Mouse (Mus musculus): ENCODE results near the gene Tmem256.

Gene Tmem256

DNA sequence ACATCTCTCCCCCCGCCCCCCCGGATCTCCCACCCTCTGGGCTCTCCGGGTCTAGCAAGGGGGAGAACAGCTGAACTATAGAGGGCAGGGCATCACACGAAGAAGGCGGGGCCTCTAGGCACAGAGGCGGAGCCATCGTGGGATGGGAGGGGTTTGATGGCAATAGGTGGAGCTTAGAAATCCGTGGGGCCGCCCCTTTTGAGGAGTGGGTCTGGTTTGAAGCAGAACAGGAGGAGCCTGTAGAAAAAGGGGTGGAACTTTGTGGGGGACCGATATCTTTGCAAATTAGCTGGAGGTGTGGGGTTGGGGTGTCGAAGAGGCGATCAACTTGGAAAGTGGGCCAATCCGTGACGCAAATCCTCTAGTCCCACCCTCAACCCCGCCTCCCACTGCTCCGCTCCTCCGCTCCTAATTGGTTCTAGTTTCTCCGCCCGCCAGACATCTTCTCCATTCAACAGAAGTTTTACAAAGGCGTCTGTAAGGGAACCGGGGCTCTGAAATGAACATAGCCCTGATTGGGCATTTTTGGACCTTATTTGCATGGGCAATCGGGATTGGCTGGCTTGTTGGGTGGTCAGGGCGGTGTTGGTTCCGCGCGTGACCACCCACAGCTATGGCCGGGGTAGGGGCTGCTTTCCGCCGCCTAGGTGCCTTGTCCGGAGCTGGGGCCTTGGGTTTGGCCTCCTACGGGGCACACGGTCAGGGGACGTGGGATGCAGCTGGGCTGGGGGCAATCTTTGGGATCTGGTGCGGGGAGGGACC is at the start of gene Tmem256:
Gene Tmem256, plus strand, starts transcription at position 563 of the 762 bp plus-strand sequence.
- peak; percentile 99 for DNase-seq (ENCODE audit: low spot score)

DNA sequence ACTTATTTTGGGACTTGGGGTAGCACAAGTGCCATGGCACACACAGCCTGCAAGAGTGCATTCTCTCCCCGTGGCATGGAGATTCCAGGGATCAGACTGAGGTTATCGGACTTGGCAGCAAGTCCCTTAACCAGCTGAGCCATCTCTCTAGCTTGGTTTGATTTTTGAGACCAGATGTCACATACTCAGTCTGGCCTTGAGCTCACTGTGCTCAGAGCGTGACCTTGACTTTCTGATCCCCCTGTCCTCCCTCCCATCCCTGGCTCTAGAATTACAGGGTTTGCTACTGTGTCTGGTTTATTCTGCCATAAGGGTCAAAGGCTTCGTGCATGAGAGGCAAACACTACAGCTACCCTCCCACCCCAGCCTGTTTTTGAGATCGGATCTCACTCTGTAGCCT is 48.9 kb upstream of the Tmem256 start:
- DNase-seq (ENCODE audit: low spot score): no peak

DNA sequence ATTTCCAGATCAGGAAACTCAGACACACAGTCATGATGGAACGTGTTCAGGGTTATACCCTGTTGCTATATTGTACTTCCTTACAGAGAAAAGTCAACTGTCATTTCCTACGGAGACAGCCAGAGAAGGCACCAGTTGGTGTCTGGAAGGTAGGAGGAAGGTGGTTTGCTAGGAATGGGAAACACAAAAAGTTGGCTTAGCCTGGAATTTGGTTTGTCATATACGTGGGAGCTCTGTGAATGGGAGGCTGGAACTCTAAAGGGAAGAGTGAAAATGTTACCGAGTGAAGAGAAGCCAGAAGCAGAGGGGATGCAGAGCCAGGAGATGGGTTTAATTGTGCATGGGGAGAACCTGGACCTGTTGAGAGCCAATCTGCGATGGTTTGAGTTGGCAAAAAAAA is 46.9 kb upstream of the Tmem256 start:
- no peak for DNase-seq (ENCODE audit: low spot score)

DNA sequence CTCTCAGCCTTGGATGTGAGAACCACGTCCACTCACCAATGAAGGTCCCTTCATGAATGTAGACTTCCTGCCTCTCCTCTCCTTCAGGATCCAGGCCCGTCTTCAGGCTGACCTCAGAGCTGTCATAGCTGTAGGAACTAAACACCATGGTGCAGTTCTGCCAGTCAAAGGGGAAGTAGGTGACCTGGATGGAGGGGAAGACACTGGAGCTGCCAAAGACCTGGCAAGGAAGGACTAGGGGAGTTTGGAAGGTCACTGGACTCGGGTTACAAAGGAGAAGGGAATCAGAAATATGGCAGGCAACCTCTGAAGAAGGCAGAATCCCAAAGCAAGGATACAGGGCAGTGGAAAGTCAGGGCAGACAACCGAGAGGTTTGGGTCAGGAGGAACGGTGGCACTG is 44.9 kb upstream of the Tmem256 start:
- DNase-seq (ENCODE audit: low spot score): no peak

DNA sequence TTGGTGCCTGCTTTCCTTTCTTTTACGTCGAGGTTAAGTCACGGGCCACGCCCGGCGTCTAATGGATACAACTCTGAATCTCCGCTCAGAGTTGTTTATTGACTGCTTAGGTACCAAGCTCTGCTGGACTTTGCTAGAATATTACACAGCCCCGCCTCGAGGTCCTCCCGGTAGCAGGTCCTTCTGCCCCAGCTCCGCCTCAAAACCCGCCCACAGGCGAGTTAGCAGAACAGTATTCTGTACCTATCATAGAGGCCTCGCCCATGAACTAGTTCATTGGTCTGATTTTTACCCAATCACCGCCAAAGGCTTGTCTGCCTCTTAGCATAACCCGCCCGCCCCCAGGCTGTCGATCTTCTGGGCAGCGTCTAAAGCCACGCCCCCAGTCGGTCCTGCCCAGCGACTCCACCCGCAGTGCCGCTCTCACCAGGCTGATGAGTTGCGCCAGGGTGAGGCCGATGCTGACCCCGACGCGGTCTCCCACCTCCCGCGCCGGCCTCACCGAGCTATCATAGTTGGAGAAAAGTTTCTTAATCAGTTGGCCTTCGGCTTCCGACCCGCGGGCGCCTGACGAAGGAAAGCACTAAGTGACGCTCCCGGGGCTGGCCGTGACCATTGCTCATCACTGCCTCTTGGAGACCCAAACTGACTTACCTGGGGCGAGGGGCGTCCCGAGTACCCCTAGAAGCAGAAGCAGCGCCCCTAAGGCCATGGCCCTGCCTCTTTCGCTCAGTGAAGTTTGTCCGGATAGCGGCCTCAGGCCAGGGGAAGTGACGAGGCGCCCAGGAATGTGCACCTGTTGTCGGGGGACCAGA is 42.9 kb upstream of the Tmem256 start, which contains the start of gene Chrnb1:
Gene Chrnb1, minus strand, starts transcription at position 776 of the 815 bp plus-strand sequence.
- DNase-seq (ENCODE audit: low spot score): peak; percentile 93

DNA sequence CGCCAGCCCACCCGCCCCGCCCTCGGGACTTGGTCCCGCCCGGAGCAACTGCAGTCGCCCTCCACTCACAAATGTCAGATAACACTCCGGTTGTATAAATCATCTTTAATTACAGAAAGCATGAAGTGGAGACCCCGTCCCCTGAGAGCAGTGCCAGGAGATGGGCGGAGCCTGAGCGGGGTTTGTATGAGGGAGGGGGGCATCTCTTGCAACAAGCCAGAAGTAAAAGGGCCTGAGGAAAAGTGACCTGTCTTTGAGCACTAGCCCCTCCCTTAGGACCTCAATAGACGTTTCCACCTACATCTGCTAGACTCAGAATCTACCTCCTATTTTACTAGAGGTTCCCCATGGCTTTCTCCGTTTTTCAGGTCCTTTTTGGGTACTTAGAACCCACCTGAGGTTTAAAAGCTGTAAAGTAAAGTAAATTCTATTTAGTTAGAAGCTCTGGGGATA is 42.3 kb upstream of the Tmem256 start:
- no peak for DNase-seq (ENCODE audit: low spot score)

DNA sequence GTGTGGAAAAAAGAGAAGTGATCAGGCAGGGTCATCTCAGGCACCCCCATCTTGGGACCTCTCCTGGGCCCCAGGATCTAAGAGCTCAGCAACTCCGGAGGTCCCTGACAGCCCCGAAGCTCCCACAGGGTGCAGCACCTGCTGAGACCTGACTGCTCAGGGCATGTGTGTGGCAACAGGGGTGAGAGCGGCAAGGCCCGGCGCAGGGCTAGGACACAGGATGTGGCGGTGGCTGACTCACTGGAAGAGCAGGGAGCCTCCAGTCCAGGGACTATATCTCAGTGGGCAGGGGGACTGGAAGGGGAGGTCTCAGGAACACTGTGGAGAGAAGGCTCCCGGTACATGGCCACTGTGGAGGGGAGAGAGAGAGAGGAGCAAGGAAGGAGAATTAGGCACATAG is 40.4 kb upstream of the Tmem256 start:
- DNase-seq (ENCODE audit: low spot score): no peak

DNA sequence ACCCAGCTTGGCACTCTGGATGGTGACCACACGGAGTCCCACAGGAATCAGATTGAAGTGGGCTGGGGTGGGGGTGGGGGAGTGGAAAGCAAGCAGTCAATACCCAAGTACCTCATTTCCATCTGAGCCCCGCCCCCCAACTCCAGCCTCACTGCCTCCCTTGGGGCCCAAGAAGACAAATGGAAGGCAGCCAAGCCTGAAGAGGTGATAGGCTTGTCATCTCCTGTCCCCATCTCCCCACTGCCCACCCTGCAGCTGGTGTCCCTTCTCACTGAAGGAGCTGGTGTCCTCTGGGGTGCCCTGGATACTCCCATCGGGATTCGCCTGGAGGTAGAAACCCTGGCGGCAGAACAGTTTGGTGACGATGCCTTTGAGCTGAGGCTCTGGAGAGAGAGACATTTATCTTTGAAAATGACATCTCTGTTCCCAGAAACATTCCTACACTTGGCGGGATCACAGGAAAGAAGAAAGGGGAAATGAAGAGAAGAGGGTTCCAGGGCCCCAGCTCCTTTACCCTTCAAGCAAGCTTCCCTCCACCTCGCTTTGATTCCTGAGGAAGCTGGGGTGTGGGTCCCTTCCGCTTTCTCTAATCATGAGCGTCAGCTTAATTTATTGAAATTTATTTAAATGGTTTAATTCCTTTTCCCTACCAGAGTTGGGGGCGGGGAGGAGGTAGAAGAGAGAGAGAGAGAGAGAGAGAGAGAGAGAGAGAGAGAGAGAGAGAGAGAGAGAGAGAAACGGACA is 38.7 kb upstream of the Tmem256 start:
- no peak for DNase-seq (ENCODE audit: low spot score)

DNA sequence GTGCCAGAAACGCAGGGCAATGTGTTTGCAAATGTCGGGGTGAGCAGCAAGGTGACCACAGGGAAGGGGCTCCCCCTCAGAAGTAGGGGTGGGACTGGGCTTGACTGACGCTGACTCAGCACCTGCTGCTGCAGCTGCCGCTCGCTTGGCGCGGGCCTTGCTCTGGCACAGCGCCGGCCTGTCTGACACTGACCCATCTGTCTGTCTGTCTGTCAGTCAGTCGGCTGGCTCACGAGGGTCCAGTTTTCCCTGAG is 38.2 kb upstream of the Tmem256 start:
- no peak for DNase-seq (ENCODE audit: low spot score)

DNA sequence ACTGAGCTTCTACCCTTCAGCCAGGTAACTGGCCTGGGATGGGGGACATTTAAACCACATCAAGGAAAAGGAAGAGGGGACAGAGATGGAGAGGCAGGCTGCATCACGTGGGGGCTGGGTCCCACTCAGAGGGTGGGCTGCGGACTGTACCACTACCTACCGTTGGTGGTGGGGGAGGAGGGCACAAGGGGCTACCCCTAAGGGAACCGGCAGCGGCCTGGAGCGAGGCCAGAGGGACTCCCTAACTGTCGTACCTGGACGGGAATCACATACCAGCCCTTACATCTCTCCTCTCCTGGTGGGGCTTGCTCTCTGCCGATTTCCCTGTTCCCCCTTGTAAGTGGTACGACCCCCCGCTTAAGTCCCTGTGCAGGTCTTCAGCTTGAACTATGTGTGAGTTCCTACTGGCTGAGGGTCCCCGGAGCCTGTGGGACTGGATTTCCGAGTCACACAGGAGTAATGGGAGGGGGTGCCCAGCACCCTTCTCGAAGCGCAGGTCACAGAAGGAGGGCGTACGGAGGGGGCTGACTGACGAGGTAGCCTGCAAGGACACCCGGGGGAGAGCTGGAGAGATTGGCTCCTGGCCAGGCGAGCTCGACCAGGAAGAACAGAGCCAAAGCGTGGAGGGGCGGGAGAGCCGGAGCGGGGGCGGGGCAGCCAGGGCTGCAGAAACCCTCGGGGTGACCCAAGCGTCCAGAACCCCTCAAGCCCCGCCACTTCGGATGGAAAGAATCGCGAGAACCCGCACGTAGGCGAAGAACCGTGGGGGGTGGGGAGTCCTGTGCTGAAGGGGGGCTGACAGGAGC is 37.7 kb upstream of the Tmem256 start:
- DNase-seq (ENCODE audit: low spot score): peak; percentile 73

DNA sequence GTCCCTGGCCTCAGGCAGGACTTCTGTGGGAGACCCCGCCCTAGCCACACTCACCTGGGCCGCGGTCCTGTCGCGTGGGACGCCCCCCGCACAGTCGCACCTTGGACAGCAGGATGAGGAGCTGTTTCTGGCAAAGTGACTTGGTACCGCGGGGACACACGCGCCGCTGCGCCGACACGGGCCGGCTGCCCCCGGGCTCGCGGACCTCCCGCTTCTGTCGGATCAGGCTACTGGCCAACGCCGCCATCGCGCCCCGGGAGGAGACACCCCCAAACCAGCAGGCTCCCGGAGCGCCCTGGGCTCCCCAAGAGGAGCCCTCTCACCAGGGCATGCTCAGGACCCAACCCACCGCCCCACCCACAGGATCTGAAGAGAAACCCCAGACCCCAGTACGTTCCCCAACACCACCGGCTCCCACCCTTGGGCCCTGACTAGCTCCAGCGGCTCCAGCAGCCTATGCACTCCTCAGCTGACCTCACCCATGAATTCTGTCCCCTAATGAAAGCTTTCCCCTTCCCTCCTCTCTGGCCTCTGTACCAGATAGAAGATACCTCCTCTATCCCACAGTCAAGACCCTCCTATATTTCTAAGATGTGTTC is 36.8 kb upstream of the Tmem256 start, which contains the start of gene Fgf11:
Gene Fgf11, minus strand, starts transcription at position 479 of the 599 bp plus-strand sequence.
- DNase-seq (ENCODE audit: low spot score): no peak

DNA sequence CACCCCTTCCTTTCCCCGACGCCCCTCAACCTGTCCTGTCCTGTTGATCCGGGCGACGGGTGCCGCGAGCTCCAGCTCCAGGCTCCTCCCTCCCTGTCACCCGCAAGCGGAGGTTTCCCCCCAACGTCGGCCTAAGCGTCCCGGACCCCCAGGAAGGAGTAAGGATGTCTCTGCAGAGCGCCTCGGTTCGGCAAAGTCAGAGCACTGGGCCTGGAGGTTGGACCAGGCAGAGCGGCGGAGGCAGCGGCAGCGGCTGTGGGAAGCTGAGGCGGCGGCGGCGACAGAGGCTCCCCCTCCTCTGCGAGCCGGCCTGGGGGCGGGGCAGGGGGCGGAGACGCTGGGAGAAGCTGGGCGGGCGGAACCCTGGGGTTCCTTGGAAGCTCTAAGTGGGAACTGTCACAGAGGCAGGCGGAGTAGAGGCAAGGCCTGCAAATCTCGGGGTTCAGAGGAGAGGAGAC is 35.6 kb upstream of the Tmem256 start:
- peak; percentile 83 for DNase-seq (ENCODE audit: low spot score)

DNA sequence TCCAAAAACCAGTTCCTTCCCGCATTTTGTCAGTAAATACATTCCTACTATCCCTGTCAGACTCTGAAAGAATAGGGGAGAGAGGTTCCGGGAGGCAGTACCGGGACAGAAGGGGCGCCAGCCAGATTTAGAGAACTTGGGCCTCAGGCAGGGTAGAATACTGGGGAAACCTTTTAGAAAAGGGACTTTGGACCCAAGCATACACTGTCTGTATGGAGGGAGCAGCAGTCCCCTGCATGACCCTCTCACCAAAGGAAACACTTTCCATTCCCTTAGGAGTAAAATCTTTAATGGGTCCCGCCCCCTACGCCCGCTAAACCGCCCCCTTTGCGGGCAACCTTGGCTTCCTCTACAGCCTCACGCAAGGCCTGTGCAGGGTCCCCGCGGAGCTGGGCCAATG is 35.0 kb upstream of the Tmem256 start:
- DNase-seq (ENCODE audit: low spot score): no peak

DNA sequence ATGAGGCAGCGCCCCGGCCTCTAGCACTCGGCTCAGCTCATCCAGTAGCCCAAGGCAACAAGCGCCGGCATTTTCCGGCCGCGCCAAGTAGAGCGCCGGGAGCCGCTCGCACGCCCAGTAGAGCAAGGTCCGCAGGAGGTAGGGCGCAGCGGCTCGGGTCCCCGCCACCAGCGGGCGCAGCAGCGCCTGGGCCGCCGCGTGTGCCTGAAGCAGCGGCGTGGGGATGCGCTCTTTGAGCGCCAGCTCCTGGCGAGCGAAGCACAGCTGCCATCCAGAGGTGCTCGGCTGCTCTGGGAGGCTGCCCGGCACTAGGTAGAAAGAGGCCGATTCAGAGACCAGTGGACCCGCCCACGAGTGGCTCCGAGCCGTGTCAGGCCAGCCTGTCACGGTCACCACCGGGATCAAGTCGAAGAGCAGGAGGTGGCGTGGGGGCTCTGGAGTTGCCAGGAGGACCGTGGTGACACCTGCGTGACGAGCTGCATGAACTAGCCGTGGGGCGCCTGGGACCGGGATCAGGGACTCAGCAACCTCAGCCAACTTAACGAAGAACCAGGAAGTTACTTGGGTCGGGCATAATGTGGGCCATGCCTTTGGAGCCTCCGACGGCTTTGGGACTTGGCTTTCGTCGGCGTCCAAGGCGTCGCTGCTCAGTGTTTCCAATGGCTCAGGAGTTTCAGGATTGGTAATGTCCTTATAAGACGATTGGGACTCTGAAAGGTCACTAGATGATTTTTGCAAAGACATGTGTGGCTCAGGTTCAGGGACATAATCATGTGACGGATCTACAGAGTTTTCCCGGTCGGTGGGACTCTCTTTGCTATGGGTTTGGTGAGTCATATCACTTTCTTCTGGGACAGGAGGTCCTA is 34.3 kb upstream of the Tmem256 start:
- DNase-seq (ENCODE audit: low spot score): peak; percentile 75

DNA sequence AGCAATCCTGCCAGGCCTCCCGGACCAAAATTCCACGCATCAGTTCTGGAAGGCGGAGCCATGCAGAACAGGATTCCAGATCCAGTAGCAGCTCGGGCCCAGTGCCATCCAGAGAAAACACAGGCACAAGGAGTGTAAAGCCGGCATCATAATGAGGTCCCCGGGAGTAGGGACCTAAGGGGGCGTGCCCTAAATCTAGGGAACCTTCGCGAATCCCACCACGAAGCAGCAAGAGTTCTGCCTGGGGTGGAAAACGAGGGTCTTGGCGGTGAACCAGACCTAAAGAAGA is 33.7 kb upstream of the Tmem256 start:
- DNase-seq (ENCODE audit: low spot score): no peak

DNA sequence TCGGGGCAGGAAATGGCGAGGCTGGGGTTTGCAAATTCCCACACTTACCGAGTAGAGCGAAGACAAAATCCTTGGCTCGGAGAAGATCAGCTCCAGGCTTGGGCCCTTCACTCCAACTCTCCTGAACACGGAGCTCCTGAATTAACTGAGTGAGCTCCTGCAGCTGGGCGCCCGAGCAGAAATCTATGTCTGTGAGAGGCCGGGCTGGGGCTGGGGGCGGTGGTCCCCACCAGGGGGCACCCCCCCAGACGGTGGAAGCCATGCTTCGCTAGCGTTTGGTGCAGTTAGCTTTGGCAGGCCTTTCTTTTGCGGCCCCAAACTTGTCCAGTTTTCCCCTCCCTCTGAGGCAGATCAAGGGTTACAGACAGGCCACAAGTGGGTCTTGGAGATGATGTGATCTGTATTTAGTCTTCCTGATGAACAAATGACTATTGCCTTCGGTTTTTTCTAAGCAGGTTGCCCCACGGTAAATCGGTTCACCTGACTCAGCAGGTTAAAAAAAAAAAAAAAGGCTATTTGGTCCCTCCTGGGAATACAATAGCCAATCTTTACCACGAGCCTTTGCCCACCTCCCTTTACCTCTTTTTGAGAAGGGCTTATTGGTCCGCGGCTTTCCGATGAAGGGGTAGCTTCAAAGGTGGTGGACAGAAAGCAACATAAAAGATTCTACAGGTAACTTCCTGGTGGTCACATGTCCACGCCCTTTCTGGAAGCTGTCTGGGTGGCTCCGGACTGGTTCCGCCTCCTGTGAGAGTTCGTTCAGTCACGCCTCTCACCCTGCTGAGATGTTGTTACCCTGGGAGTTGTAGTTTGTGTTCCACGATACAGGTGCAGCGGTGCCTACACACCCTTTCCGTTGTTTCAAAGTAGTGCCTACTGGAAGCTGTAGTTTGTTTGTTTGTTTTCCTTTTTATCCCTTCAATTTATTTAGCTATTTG is 33.1 kb upstream of the Tmem256 start, which contains the start of gene Tmem102:
Gene Tmem102, minus strand, starts transcription at position 653 of the 938 bp plus-strand sequence.
- peak; percentile 63 for DNase-seq (ENCODE audit: low spot score)

DNA sequence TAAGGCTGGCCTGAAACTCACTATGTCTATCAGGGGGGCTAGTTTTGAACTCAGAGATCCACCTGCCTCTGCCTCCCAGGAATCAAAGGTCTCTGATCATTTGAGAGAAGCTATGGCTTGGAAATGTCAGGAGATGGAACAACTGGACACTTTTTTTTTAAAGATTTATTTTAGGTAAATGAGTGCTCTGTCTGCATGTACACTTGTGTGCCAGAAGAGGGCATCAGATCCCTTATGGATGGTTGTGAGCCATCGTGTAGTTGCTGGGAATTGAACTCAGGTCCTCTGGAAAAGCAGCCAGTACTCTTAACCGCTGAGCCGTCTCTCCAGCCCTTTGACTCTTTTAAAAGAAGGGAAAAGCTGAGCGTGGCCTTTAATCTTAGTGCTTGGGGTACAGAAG is 31.9 kb upstream of the Tmem256 start:
- DNase-seq (ENCODE audit: low spot score): no peak

DNA sequence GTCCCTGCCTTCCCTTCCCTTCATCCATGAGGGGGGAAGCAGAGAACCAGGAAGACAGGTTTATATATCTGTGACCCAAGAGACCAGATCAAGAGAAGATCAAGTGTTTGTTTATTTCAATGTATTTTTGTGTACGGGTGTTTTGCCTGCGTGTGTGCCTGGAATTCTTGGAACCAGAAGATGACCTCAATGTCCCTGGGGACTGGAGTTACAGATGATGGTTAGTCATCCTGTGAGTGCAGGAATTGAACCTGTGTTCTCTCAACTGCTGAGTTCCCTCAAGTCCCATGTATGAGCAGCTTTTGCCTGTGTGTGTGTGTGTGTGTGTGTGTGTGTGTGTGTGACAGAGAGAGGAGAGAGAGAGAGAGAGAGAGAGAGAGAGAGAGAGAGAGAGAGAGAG is 30.7 kb upstream of the Tmem256 start:
- no peak for DNase-seq (ENCODE audit: low spot score)

DNA sequence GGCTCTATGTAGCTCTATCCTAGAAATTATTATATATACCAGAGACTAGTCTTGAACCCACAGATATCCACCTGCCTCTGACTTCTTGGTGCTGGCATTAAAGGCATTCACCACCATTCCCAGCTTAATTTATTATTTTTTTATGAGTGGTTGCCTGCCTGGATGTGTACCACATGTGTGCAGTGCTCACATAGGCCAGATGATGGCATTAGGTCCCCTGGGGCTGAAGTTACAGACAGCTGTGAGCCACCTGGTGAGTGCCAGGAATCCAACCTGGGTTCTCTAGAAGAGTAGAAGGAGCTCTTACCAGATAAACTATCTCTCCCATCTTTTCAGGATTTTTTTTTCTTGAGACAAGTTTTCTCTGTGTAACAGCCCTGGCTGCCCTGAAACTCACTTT is 28.0 kb upstream of the Tmem256 start:
- DNase-seq (ENCODE audit: low spot score): no peak

Measured in yolk sac, embryonic 10.5 days (tissue).